Mouse (Mus musculus) ES-E14 (cell line): Measurements from ENCODE around the gene Cerkl.

Experiments
- CHD2 ChIP-seq: IDR thresholded peaks from 2 replicates; pipeline ENCODE4 v1.6.1; 2014; ENCODE audit warnings: mild to moderate bottlenecking, low read depth, low read length, inconsistent platforms
- MAFK ChIP-seq: IDR thresholded peaks from 2 replicates; pipeline ENCODE4 v1.6.1; 2014; ENCODE audit warnings: mild to moderate bottlenecking, low read depth, low read length, inconsistent platforms; ENCODE audit not compliant: insufficient read depth
- ZC3H11A ChIP-seq: IDR thresholded peaks from 2 replicates; pipeline ENCODE4 v1.6.1; 2012; ENCODE audit warnings: low read depth, mild to moderate bottlenecking, inconsistent platforms, low read length, borderline replicate concordance
- ZNF384 ChIP-seq: IDR thresholded peaks from 2 replicates; pipeline ENCODE4 v1.6.1; 2012; ENCODE audit warnings: low read depth, low read length, inconsistent platforms

DNA sequence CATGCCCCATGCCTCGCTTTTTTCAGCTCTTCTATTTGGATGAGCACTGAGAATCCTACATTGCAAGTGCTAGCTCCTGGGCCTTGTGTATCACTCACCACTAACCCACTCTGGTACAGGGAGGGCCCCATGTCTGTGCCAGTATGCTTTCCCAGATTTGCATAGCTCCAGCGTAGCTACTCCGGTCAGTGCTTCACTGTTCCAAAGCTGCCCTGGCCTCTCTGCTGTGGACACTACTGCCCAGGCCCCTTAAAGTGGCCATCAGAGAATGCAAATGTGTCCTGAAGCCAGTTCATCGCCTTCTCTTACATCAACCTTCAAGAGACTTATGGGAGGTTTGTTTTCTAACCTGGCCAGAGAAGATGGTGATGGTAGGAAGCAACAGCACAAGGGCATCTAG is 86.7 kb downstream of the Cerkl start:
- TF ChIP-seq MAFK (no peak), ZNF384 (no peak), CHD2 (no peak), ZC3H11A (no peak)
